Mouse (Mus musculus) midbrain, embryonic 13.5 days (tissue): Measurements from ENCODE around the gene Gm10717. TPM values are rescaled to one million over a fixed set of nuclear protein-coding genes. Genes with fewer than 3 reads are reported as not detected.
"Not testable (repeated sequence)": the region's sequence is repeated elsewhere in the genome, so short reads cannot be mapped to it uniquely, and the experiment has no call there.

Experiments
- ATAC-seq: fragments of 200-750 bp; cut with Nextera tagmentation; 2 replicates; pipeline ENCODE4 v1.8.0; 2017; ENCODE audit warnings: mild to moderate bottlenecking, moderate TSS enrichment, moderate library complexity
- H3K27ac ChIP-seq: fragments of 300-500 bp; sonication (generic); 2 replicates; pipeline ENCODE4 v1.5.1; 2015; ENCODE audit warnings: inconsistent platforms, mild to moderate bottlenecking, moderate library complexity
- H3K27me3 ChIP-seq: fragments of 300-500 bp; sonication (generic); 2 replicates; pipeline ENCODE4 v1.6.1; 2015; ENCODE audit warnings: mild to moderate bottlenecking, inconsistent platforms
- H3K36me3 ChIP-seq: fragments of 300-500 bp; sonication (generic); 2 replicates; pipeline ENCODE4 v1.6.1; 2015; ENCODE audit warnings: mild to moderate bottlenecking, inconsistent platforms
- H3K4me1 ChIP-seq: fragments of 300-500 bp; sonication (generic); replicated peaks from 2 replicates; pipeline ENCODE4 v1.6.1; 2015; ENCODE audit warnings: inconsistent platforms
- H3K4me2 ChIP-seq: fragments of 300-500 bp; sonication (generic); replicated peaks from 2 replicates; pipeline ENCODE4 v1.6.1; 2015; ENCODE audit warnings: moderate library complexity, mild to moderate bottlenecking, inconsistent platforms
- H3K4me3 ChIP-seq: fragments of 300-500 bp; sonication (generic); replicated peaks from 2 replicates; pipeline ENCODE4 v1.5.1; 2015; ENCODE audit warnings: mild to moderate bottlenecking, inconsistent platforms
- H3K9ac ChIP-seq: fragments of 300-500 bp; sonication (generic); replicated peaks from 2 replicates; pipeline ENCODE4 v1.6.1; 2015; ENCODE audit warnings: mild to moderate bottlenecking, inconsistent platforms
- H3K9me3 ChIP-seq: fragments of 300-500 bp; sonication (generic); 2 replicates; pipeline ENCODE4 v1.6.1; 2016; ENCODE audit warnings: mild to moderate bottlenecking, inconsistent platforms
- WGBS: fragments of 180-500 bp; shearing (Covaris S2); methylation state at CpG from one replicate; pipeline ENCODE4 v1.1.7; 2015; 5-methylcytosine and 5-hydroxymethylcytosine counted together
- polyA plus RNA-seq: library from polyadenylated mRNA; unstranded; fragments of >200 nt; fragmentation: Nextera tagmentation; extraction: Ambion mirVana; gene quantifications from 2 replicates; pipeline ENCODE4 v1.2.1, GENCODE M21; 2015

The Gm10717 gene
- polyA plus RNA-seq, 1 experiment from 2014 or later = 2.0 TPM

GRCm38 (mm10) chr9:3015896-3016295 is 9.3 kb upstream of the Gm10717 start:
- not testable (repeated sequence) for ATAC-seq, H3K9ac ChIP-seq, H3K27ac ChIP-seq, H3K36me3 ChIP-seq, H3K4me2 ChIP-seq, H3K4me1 ChIP-seq, H3K9me3 ChIP-seq, H3K4me3 ChIP-seq, H3K27me3 ChIP-seq
- WGBS = 77% methylated on average over 6 of the region's 6 CpGs

GRCm38 (mm10) chr9:3017108-3017507 is 8.1 kb upstream of the Gm10717 start, which contains the start of gene Gm10719:
Gm10719 (plus strand) TSS chr9:3017408.
- H3K36me3 ChIP-seq, H3K4me1 ChIP-seq, H3K9ac ChIP-seq, H3K27me3 ChIP-seq, H3K27ac ChIP-seq, ATAC-seq, H3K9me3 ChIP-seq, H3K4me2 ChIP-seq, H3K4me3 ChIP-seq: not testable (repeated sequence)
- 67% methylated on average over 1 of the region's 9 CpGs for WGBS

GRCm38 (mm10) chr9:3018944-3019343 is 6.3 kb upstream of the Gm10717 start:
- not testable (repeated sequence) for H3K9ac ChIP-seq, H3K27me3 ChIP-seq, H3K9me3 ChIP-seq, H3K36me3 ChIP-seq, H3K4me2 ChIP-seq, ATAC-seq, H3K4me1 ChIP-seq, H3K27ac ChIP-seq, H3K4me3 ChIP-seq
- WGBS = 64% methylated on average over 9 of the region's 9 CpGs

GRCm38 (mm10) chr9:3019835-3020727 is 5.1 kb upstream of the Gm10717 start:
- H3K4me2 ChIP-seq, H3K27ac ChIP-seq, H3K9me3 ChIP-seq, H3K9ac ChIP-seq, H3K4me1 ChIP-seq, H3K4me3 ChIP-seq, H3K36me3 ChIP-seq, H3K27me3 ChIP-seq: not testable (repeated sequence)
- WGBS = 80% methylated on average over 16 of the region's 19 CpGs
- peak; percentile 79 for ATAC-seq

- not testable (repeated sequence) for H3K36me3 ChIP-seq, H3K9me3 ChIP-seq, H3K27me3 ChIP-seq, H3K27ac ChIP-seq, ATAC-seq, H3K9ac ChIP-seq, H3K4me1 ChIP-seq, H3K4me2 ChIP-seq, H3K4me3 ChIP-seq
- 72% methylated on average over 11 of the region's 13 CpGs for WGBS
These were observed 2.8 kb upstream of the Gm10717 start for GRCm38 (mm10) chr9:3022316-3023008.

- 76% methylated on average over 12 of the region's 13 CpGs for WGBS
- H3K27ac ChIP-seq, H3K9me3 ChIP-seq, H3K4me3 ChIP-seq, H3K9ac ChIP-seq, H3K4me1 ChIP-seq, H3K36me3 ChIP-seq, H3K4me2 ChIP-seq, ATAC-seq, H3K27me3 ChIP-seq: not testable (repeated sequence)
These were observed 1.8 kb upstream of the Gm10717 start, which contains the start of gene Gm10718 for GRCm38 (mm10) chr9:3023312-3023984. Gm10718 (plus strand) TSS chr9:3023547.

GRCm38 (mm10) chr9:3023985-3024648 is 1.1 kb upstream of the Gm10717 start:
- H3K4me2 ChIP-seq, H3K27me3 ChIP-seq, H3K9me3 ChIP-seq, H3K36me3 ChIP-seq, H3K9ac ChIP-seq, H3K4me1 ChIP-seq, ATAC-seq, H3K4me3 ChIP-seq, H3K27ac ChIP-seq: not testable (repeated sequence)
- WGBS = 77% methylated on average over 16 of the region's 16 CpGs

- not testable (repeated sequence) for H3K4me1 ChIP-seq, ATAC-seq
These were observed 436 bp downstream of the Gm10717 start for GRCm38 (mm10) chr9:3025653-3026052.

GRCm38 (mm10) chr9:3026136-3026535 is 919 bp downstream of the Gm10717 start:
- 75% methylated on average over 5 of the region's 5 CpGs for WGBS
- not testable (repeated sequence) for H3K4me3 ChIP-seq, H3K36me3 ChIP-seq, H3K9ac ChIP-seq, H3K4me1 ChIP-seq, H3K27ac ChIP-seq, H3K4me2 ChIP-seq, ATAC-seq, H3K27me3 ChIP-seq, H3K9me3 ChIP-seq

More at GRCm38 (mm10) chr9:3025653-3026052, 436 bp downstream of the Gm10717 start:
- not testable (repeated sequence) for H3K4me3 ChIP-seq, H3K27me3 ChIP-seq, H3K4me2 ChIP-seq, H3K9ac ChIP-seq, H3K9me3 ChIP-seq, H3K27ac ChIP-seq, H3K36me3 ChIP-seq
- 73% methylated on average over 5 of the region's 6 CpGs for WGBS

GRCm38 (mm10) chr9:3026741-3027140 is 1.5 kb downstream of the Gm10717 start:
- not testable (repeated sequence) for H3K27ac ChIP-seq, H3K9ac ChIP-seq, H3K4me3 ChIP-seq, H3K4me1 ChIP-seq, H3K27me3 ChIP-seq, H3K9me3 ChIP-seq, H3K36me3 ChIP-seq, H3K4me2 ChIP-seq, ATAC-seq
- 67% methylated on average over 9 of the region's 9 CpGs for WGBS

GRCm38 (mm10) chr9:3027200-3027599 is 2.0 kb downstream of the Gm10717 start:
- ATAC-seq = 0 out of 2 replicates have a peak, but pooled peaks have one; percentile 2

More at GRCm38 (mm10) chr9:3027200-3027599, 2.0 kb downstream of the Gm10717 start:
- H3K4me3 ChIP-seq, H3K27ac ChIP-seq, H3K9ac ChIP-seq, H3K36me3 ChIP-seq, H3K27me3 ChIP-seq, H3K4me2 ChIP-seq, H3K9me3 ChIP-seq, H3K4me1 ChIP-seq: not testable (repeated sequence)
- 75% methylated on average over 9 of the region's 9 CpGs for WGBS
